Mouse (Mus musculus) liver, embryonic 12.5 days (tissue): Measurements from ENCODE around the gene Gas7. TPM values are rescaled to one million over a fixed set of nuclear protein-coding genes. Genes with fewer than 3 reads are reported as not detected.

Source experiments
- ATAC-seq: fragments of 200-750 bp; cut with Nextera tagmentation; 2 replicates; pipeline ENCODE4 v1.8.0; 2017; ENCODE audit warnings: moderate number of reproducible peaks, mild to moderate bottlenecking, moderate library complexity
- H3K27ac ChIP-seq: fragments of 300-500 bp; sonication (generic); 2 replicates; pipeline ENCODE4 v1.5.1; 2016; ENCODE audit warnings: mild to moderate bottlenecking
- H3K27me3 ChIP-seq: fragments of 300-500 bp; sonication (generic); replicated peaks from 2 replicates; pipeline ENCODE4 v1.6.1; 2016; ENCODE audit warnings: mild to moderate bottlenecking, moderate library complexity
- H3K36me3 ChIP-seq: fragments of 300-500 bp; sonication (generic); 2 replicates; pipeline ENCODE4 v1.6.1; 2016; ENCODE audit warnings: mild to moderate bottlenecking, moderate library complexity
- H3K4me1 ChIP-seq: fragments of 300-500 bp; sonication (generic); 2 replicates; pipeline ENCODE4 v1.6.1; 2016
- H3K4me2 ChIP-seq: fragments of 300-500 bp; sonication (generic); 2 replicates; pipeline ENCODE4 v1.6.1; 2016; ENCODE audit warnings: mild to moderate bottlenecking, moderate library complexity
- H3K4me3 ChIP-seq: fragments of 300-500 bp; sonication (generic); 2 replicates; pipeline ENCODE4 v1.5.1; 2016; ENCODE audit warnings: mild to moderate bottlenecking, moderate library complexity
- H3K9ac ChIP-seq: fragments of 300-500 bp; sonication (generic); 2 replicates; pipeline ENCODE4 v1.6.1; 2016; ENCODE audit warnings: mild to moderate bottlenecking, moderate library complexity
- H3K9me3 ChIP-seq: fragments of 300-500 bp; sonication (generic); replicated peaks from 2 replicates; pipeline ENCODE4 v1.6.1; 2016; ENCODE audit warnings: mild to moderate bottlenecking, moderate library complexity
- WGBS: fragments of 180-500 bp; shearing (Covaris S2); methylation state at CpG from one replicate; pipeline ENCODE4 v1.1.7; 2016; ENCODE audit not compliant: insufficient replicate concordance; 5-methylcytosine and 5-hydroxymethylcytosine counted together
- polyA plus RNA-seq: library from polyadenylated mRNA; unstranded; fragments of >200 nt; fragmentation: Nextera tagmentation; extraction: Ambion mirVana; gene quantifications from 2 replicates; pipeline ENCODE4 v1.2.1, GENCODE M21; 2016

Gene Gas7
- polyA plus RNA-seq, 1 experiment from 2014 or later, result 1.8 TPM

GRCm38 (mm10) chr11:67638401-67638800 lies 183.2 kb downstream of the Gas7 start:
- Histone ChIP-seq H3K9ac (no peak overlapping the region), H3K4me3 (no peak overlapping the region), H3K27ac (no peak overlapping the region), H3K4me1 (no peaks in the 10 kb centered on the region), H3K4me2 (no peak overlapping the region), H3K27me3 (no peaks in the 10 kb centered on the region), H3K9me3 (no peaks in the 10 kb centered on the region), H3K36me3 (no peaks in the 10 kb centered on the region)
- 69% methylated on average over 3 of the region's 3 CpGs for WGBS
- no peak for ATAC-seq

GRCm38 (mm10) chr11:67640299-67640698 lies 185.1 kb downstream of the Gas7 start:
- H3K27ac ChIP-seq, result no peak overlapping the region
- H3K9me3 ChIP-seq, result no peaks in the 10 kb centered on the region
- no peaks in the 10 kb centered on the region for H3K36me3 ChIP-seq
- H3K4me2 ChIP-seq, result no peak overlapping the region
- no peaks in the 10 kb centered on the region for H3K4me1 ChIP-seq
- no peak for ATAC-seq
- no peak overlapping the region for H3K4me3 ChIP-seq
- H3K9ac ChIP-seq, result no peak overlapping the region
- 79% methylated on average over 6 of the region's 6 CpGs for WGBS
- no peaks in the 10 kb centered on the region for H3K27me3 ChIP-seq

GRCm38 (mm10) chr11:67642421-67642820 lies 187.2 kb downstream of the Gas7 start:
- Histone ChIP-seq H3K9ac (no peak overlapping the region), H3K27me3 (no peaks in the 10 kb centered on the region), H3K27ac (no peak overlapping the region), H3K36me3 (no peaks in the 10 kb centered on the region), H3K4me3 (no peak overlapping the region), H3K9me3 (no peaks in the 10 kb centered on the region), H3K4me1 (no peaks in the 10 kb centered on the region), H3K4me2 (no peak overlapping the region)
- no peak for ATAC-seq
- 88% methylated on average over 8 of the region's 8 CpGs for WGBS

- Histone ChIP-seq H3K27me3 (no peaks in the 10 kb centered on the region), H3K4me3 (no peak overlapping the region), H3K36me3 (no peaks in the 10 kb centered on the region), H3K9ac (no peak overlapping the region), H3K4me2 (no peak overlapping the region), H3K27ac (no peak overlapping the region), H3K9me3 (no peaks in the 10 kb centered on the region), H3K4me1 (no peaks in the 10 kb centered on the region)
- no peak for ATAC-seq
- 77% methylated on average over 5 of the region's 5 CpGs for WGBS
Observed at GRCm38 (mm10) chr11:67642835-67643234, 187.6 kb downstream of the Gas7 start.

GRCm38 (mm10) chr11:67643465-67643864 lies 188.2 kb downstream of the Gas7 start:
- Histone ChIP-seq H3K9me3 (no peaks in the 10 kb centered on the region), H3K27me3 (no peaks in the 10 kb centered on the region), H3K36me3 (no peaks in the 10 kb centered on the region), H3K4me2 (no peak overlapping the region), H3K4me3 (no peak overlapping the region), H3K27ac (no peak overlapping the region), H3K4me1 (no peaks in the 10 kb centered on the region), H3K9ac (no peak overlapping the region)
- ATAC-seq, result no peak
- 64% methylated on average over 3 of the region's 3 CpGs for WGBS

- no peak for ATAC-seq
- WGBS, result 64% methylated on average over 6 of the region's 6 CpGs
Observed at GRCm38 (mm10) chr11:67644632-67645149, 189.5 kb downstream of the Gas7 start.

GRCm38 (mm10) chr11:67647745-67648144 lies 192.5 kb downstream of the Gas7 start:
- H3K4me1 ChIP-seq, result no peaks in the 10 kb centered on the region
- WGBS, result 29% methylated on average over 5 of the region's 5 CpGs
- no peaks in the 10 kb centered on the region for H3K36me3 ChIP-seq
- no peak for ATAC-seq
- H3K27me3 ChIP-seq, result no peaks in the 10 kb centered on the region; the same call in 1 of the 2 replicates
- no peaks in the 10 kb centered on the region for H3K9me3 ChIP-seq
- no peak overlapping the region for H3K4me3 ChIP-seq
- H3K27ac ChIP-seq, result no peak overlapping the region
- H3K9ac ChIP-seq, result no peak overlapping the region
- no peak overlapping the region for H3K4me2 ChIP-seq

More at GRCm38 (mm10) chr11:67644632-67645149, 189.5 kb downstream of the Gas7 start:
- Histone ChIP-seq H3K9me3 (no peaks in the 10 kb centered on the region), H3K9ac (no peak overlapping the region), H3K4me1 (no peaks in the 10 kb centered on the region), H3K36me3 (no peaks in the 10 kb centered on the region), H3K27ac (no peak overlapping the region), H3K4me3 (no peak overlapping the region), H3K27me3 (no peaks in the 10 kb centered on the region), H3K4me2 (no peak overlapping the region)

GRCm38 (mm10) chr11:67648651-67649407 lies 193.6 kb downstream of the Gas7 start:
- no peak overlapping the region for H3K9ac ChIP-seq
- 65% methylated on average over 11 of the region's 11 CpGs for WGBS
- H3K27ac ChIP-seq, result no peak overlapping the region
- H3K27me3 ChIP-seq, result no peaks in the 10 kb centered on the region; the same call in 1 of the 2 replicates
- no peaks in the 10 kb centered on the region for H3K36me3 ChIP-seq
- ATAC-seq, result no peak
- H3K9me3 ChIP-seq, result no peaks in the 10 kb centered on the region
- H3K4me1 ChIP-seq, result no peaks in the 10 kb centered on the region
- no peak overlapping the region for H3K4me3 ChIP-seq
- no peak overlapping the region for H3K4me2 ChIP-seq

GRCm38 (mm10) chr11:67649971-67650707 lies 194.9 kb downstream of the Gas7 start:
- Histone ChIP-seq H3K27me3 (no peaks in the 10 kb centered on the region; the same call in 1 of the 2 replicates), H3K27ac (no peak overlapping the region), H3K4me1 (no peaks in the 10 kb centered on the region), H3K9ac (no peak overlapping the region), H3K9me3 (no peaks in the 10 kb centered on the region), H3K36me3 (no peaks in the 10 kb centered on the region), H3K4me3 (no peak overlapping the region), H3K4me2 (no peak overlapping the region)
- WGBS, result 47% methylated on average over 10 of the region's 10 CpGs
- no peak for ATAC-seq

- Histone ChIP-seq H3K9ac (no peak overlapping the region), H3K4me3 (no peak overlapping the region), H3K9me3 (no peaks in the 10 kb centered on the region), H3K27ac (no peak overlapping the region), H3K36me3 (no peaks in the 10 kb centered on the region), H3K4me2 (no peak overlapping the region), H3K27me3 (no peaks in the 10 kb centered on the region; the same call in 1 of the 2 replicates), H3K4me1 (no peaks in the 10 kb centered on the region)
- 66% methylated on average over 6 of the region's 6 CpGs for WGBS
- ATAC-seq, result no peak
Observed at GRCm38 (mm10) chr11:67651731-67652130, 196.5 kb downstream of the Gas7 start.

- no peaks in the 10 kb centered on the region; the same call in 1 of the 2 replicates for H3K27me3 ChIP-seq
- no peaks in the 10 kb centered on the region for H3K4me1 ChIP-seq
- no peaks in the 10 kb centered on the region for H3K36me3 ChIP-seq
- no peak overlapping the region for H3K9ac ChIP-seq
- WGBS, result 21% methylated on average over 14 of the region's 14 CpGs
- no peak overlapping the region for H3K27ac ChIP-seq
- no peaks in the 10 kb centered on the region for H3K9me3 ChIP-seq
- H3K4me3 ChIP-seq, result no peak overlapping the region
- no peak overlapping the region for H3K4me2 ChIP-seq
- no peak for ATAC-seq
Observed at GRCm38 (mm10) chr11:67652194-67652892, 197.1 kb downstream of the Gas7 start.

- H3K9me3 ChIP-seq, result no peaks in the 10 kb centered on the region
- no peak overlapping the region for H3K9ac ChIP-seq
- H3K27me3 ChIP-seq, result no peaks in the 10 kb centered on the region; the same call in 1 of the 2 replicates
- H3K4me1 ChIP-seq, result no peaks in the 10 kb centered on the region
- H3K4me3 ChIP-seq, result no peak overlapping the region
- ATAC-seq, result no peak
- WGBS, result 29% methylated on average over 6 of the region's 6 CpGs
- H3K36me3 ChIP-seq, result no peaks in the 10 kb centered on the region
- no peak overlapping the region for H3K27ac ChIP-seq
- no peak overlapping the region for H3K4me2 ChIP-seq
Observed at GRCm38 (mm10) chr11:67652893-67653255, 197.6 kb downstream of the Gas7 start.
